Mouse (Mus musculus): ENCODE results near the gene Yju2.

DNA sequence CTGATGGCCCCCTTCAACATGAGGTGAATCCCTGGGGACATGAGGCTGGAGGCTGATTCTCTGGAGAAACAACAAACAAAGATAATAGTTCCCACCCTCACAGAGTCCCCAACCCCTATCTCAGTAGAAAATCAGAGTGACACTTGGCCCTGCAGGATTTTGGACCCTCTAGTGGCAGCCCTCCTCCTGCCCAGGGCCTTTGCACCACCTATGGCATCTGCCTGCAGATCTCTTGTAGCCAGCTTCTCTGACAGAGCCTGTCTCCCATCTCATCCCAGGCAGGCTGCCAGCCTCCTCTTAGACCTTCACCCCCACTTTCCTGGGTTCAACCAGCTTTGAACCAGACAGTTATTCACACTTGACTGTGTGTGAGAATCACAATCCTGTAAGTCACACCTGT lies 1.9 kb downstream of the Yju2 start:
- no peak for TF ChIP-seq CTCF (conservative IDR thresholded peaks at IDR 0.05; ENCODE audit: insufficient read depth, insufficient read length, low read depth, low read length)
- TF ChIP-seq POLR2A (IDR thresholded peaks at IDR 0.05; ENCODE audit: low read depth, low read length), result no peak
